Mouse (Mus musculus) heart, embryonic 12.5 days (tissue): ENCODE measurements at regions not wholly inside any gene's neighbourhood (a gene's known extent, or its start where the extent isn't known, plus 50 kb on each side); places are given as distances from the start of the nearest gene placed in this dataset.
A peak's percentile ranks its signal among the peaks of the same experiment; 100 is the strongest.

Source experiments
- ATAC-seq: fragments of 200-750 bp; cut with Nextera tagmentation; 2 replicates; pipeline ENCODE4 v1.8.0; 2017; ENCODE audit warnings: moderate TSS enrichment, moderate library complexity; ENCODE audit not compliant: insufficient number of reproducible peaks, low FRiP score
- H3K27ac ChIP-seq: fragments of 300-500 bp; sonication (generic); 2 replicates; pipeline ENCODE4 v1.5.1; 2016; ENCODE audit warnings: mild to moderate bottlenecking, moderate library complexity; ENCODE audit not compliant: poor library complexity, severe bottlenecking
- H3K27me3 ChIP-seq: fragments of 300-500 bp; sonication (generic); replicated peaks from 2 replicates; pipeline ENCODE4 v1.6.1; 2016; ENCODE audit warnings: mild to moderate bottlenecking, moderate library complexity
- H3K36me3 ChIP-seq: fragments of 300-500 bp; sonication (generic); 2 replicates; pipeline ENCODE4 v1.6.1; 2016; ENCODE audit warnings: mild to moderate bottlenecking, moderate library complexity
- H3K4me1 ChIP-seq: fragments of 300-500 bp; sonication (generic); replicated peaks from 2 replicates; pipeline ENCODE4 v1.6.1; 2016; ENCODE audit warnings: mild to moderate bottlenecking
- H3K4me2 ChIP-seq: fragments of 300-500 bp; sonication (generic); 2 replicates; pipeline ENCODE4 v1.6.1; 2016; ENCODE audit warnings: mild to moderate bottlenecking, moderate library complexity
- H3K4me3 ChIP-seq: fragments of 300-500 bp; sonication (generic); 2 replicates; pipeline ENCODE4 v1.5.1; 2016; ENCODE audit warnings: mild to moderate bottlenecking
- H3K9ac ChIP-seq: fragments of 300-500 bp; sonication (generic); 2 replicates; pipeline ENCODE4 v1.6.1; 2016; ENCODE audit warnings: mild to moderate bottlenecking, moderate library complexity
- H3K9me3 ChIP-seq: fragments of 300-500 bp; sonication (generic); replicated peaks from 2 replicates; pipeline ENCODE4 v1.6.1; 2016; ENCODE audit warnings: mild to moderate bottlenecking, moderate library complexity
- WGBS: fragments of 180-500 bp; shearing (Covaris S2); methylation state at CpG from one replicate; pipeline ENCODE4 v1.1.7; 2016; 5-methylcytosine and 5-hydroxymethylcytosine counted together

DNA sequence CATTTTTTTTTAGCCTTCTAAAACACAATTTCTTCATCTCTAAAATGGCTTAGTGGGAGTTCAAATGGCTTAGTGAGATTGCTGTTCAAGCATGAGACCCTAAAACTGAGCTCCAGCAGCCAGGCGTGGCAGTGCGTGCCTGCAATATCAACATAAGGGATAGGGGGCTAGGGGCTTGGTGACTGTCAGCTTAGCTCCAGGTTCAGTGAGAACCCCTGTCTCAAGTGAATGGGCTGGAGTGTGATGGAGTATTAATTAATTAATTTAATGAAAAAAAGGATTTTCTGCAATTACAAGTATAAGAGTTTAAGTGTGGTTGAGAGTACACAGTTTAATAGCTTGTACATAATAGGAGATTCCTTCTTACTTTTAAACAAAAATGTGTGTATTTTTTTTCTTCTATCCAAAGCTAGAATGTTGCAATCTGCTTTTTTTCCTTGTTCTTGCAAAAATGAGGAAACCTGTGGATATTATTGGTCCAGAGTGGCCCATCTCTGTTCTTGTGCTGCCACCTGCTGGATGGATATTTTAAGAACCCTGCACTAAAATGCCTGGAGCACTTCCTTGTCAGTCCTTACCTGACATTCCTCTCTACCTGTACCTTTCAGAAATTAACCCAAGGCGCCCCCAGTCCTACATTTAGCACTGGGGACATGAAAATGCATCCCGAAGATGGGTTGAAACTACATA lies 54.0 kb upstream of the Usp47 start:
- H3K4me1 ChIP-seq = peaks cover 6% of the 10 kb centered on the region
- no peaks in the 10 kb centered on the region; the same call in 1 of the 2 replicates for H3K9me3 ChIP-seq
- WGBS = 49% methylated on average over 4 of the region's 4 CpGs
- no peak overlapping the region for H3K4me2 ChIP-seq
- H3K36me3 ChIP-seq = no peaks in the 10 kb centered on the region
- ATAC-seq = no peak
- H3K27ac ChIP-seq = no peak overlapping the region
- H3K4me3 ChIP-seq = no peak overlapping the region
- H3K27me3 ChIP-seq = peaks cover 16% of the 10 kb centered on the region; the same call in 1 of the 2 replicates
- H3K9ac ChIP-seq = no peak overlapping the region

DNA sequence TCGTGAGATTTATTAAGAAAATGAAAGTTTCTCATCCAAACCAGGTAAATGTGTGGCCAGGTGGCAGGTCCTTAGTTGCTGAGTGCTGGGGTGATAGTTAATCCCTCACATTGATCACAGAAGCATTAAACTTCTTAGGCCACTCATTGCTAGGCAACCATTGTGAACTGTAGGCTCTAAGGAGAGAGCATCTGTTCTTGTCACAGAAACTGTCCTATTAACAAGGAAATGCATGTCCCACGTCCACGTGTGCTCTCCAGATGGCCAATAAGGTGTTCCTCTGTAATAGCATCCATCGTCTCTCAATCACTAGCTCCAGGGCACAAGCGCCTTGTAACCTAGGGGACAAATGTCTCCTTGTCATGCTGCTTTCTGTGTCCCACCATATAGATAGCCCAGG lies 55.0 kb upstream of the Usp47 start:
- Histone ChIP-seq H3K4me1 (peaks cover 4% of the 10 kb centered on the region; the same call in 1 of the 2 replicates), H3K9me3 (no peaks in the 10 kb centered on the region; the same call in 1 of the 2 replicates), H3K9ac (no peak overlapping the region), H3K4me3 (no peak overlapping the region), H3K36me3 (no peaks in the 10 kb centered on the region), H3K27me3 (peaks cover 16% of the 10 kb centered on the region; the same call in 1 of the 2 replicates), H3K4me2 (no peak overlapping the region), H3K27ac (no peak overlapping the region)
- WGBS = 64% methylated on average over 5 of the region's 5 CpGs
- no peak for ATAC-seq

- Histone ChIP-seq H3K4me3 (no peak overlapping the region), H3K9ac (no peak overlapping the region), H3K36me3 (no peaks in the 10 kb centered on the region), H3K27ac (no peak overlapping the region), H3K9me3 (no peaks in the 10 kb centered on the region; the same call in 1 of the 2 replicates), H3K27me3 (peaks cover 16% of the 10 kb centered on the region; the same call in 1 of the 2 replicates), H3K4me1 (no peaks in the 10 kb centered on the region), H3K4me2 (no peak overlapping the region)
- 75% methylated on average over 3 of the region's 3 CpGs for WGBS
- no peak for ATAC-seq
Observed at GRCm38 (mm10) chr7:111966716-111967115, 56.6 kb upstream of the Usp47 start.

GRCm38 (mm10) chr7:111963969-111964368 lies 59.3 kb upstream of the Usp47 start:
- no peak overlapping the region for H3K4me3 ChIP-seq
- ATAC-seq = no peak
- WGBS = 72% methylated on average over 1 of the region's 1 CpGs

DNA sequence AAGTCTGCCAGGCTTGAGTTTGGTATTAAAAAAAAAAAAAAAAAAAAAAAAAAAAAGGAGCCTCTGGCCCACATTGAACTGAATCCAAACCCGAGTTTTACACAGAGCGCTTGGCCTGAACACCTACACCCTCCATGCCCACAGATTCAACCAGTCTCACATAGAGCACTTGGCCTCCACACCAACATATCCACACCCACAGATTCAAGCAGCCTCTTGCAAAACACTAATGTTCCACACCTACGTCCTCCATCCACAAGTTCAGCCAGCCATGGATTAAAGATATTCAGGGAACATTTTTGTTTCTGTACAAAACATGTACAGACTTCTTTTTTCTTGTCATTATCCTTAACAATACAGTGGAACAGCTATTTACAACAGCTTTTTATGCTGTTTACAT lies 63.3 kb upstream of the Usp47 start:
- Histone ChIP-seq H3K27ac (no peak overlapping the region), H3K27me3 (no peaks in the 10 kb centered on the region), H3K36me3 (no peaks in the 10 kb centered on the region), H3K4me2 (no peak overlapping the region), H3K4me1 (no peaks in the 10 kb centered on the region), H3K4me3 (no peak overlapping the region), H3K9ac (no peak overlapping the region), H3K9me3 (no peaks in the 10 kb centered on the region; the same call in 1 of the 2 replicates)
- WGBS = 78% methylated on average over 3 of the region's 3 CpGs
- no peak for ATAC-seq

More at GRCm38 (mm10) chr7:111963969-111964368, 59.3 kb upstream of the Usp47 start:
- no peak overlapping the region for H3K4me2 ChIP-seq
- H3K4me1 ChIP-seq = no peaks in the 10 kb centered on the region
- no peak overlapping the region for H3K27ac ChIP-seq
- no peaks in the 10 kb centered on the region; the same call in 1 of the 2 replicates for H3K9me3 ChIP-seq
- H3K9ac ChIP-seq = no peak overlapping the region
- H3K36me3 ChIP-seq = no peaks in the 10 kb centered on the region
- H3K27me3 ChIP-seq = peaks cover 16% of the 10 kb centered on the region; the same call in 1 of the 2 replicates

DNA sequence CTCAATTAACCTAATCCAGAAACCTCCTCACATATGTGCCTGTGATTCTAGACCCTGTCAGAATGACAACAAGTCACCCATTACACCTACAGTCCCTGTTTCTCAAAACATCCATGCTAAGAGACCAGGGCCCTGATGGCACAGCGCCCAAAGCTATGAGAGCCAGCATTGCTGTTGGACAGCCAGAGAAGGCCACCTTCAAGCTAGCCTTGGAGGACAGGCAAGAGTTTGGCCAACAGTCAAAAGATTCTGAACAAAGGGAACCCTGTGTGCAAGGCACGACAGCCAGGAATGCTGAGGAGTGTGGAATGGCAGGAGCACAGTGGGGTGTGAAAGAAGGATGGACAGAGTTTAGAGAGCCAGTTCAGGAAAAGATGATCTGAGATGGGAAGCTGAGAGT lies 66.6 kb upstream of the Usp47 start:
- H3K4me1 ChIP-seq = no peaks in the 10 kb centered on the region
- H3K36me3 ChIP-seq = no peaks in the 10 kb centered on the region
- no peak overlapping the region for H3K4me2 ChIP-seq
- no peaks in the 10 kb centered on the region for H3K9me3 ChIP-seq
- H3K4me3 ChIP-seq = no peak overlapping the region
- WGBS = 67% methylated on average over 2 of the region's 2 CpGs
- H3K27ac ChIP-seq = no peak overlapping the region
- H3K9ac ChIP-seq = no peak overlapping the region
- no peak for ATAC-seq
- no peaks in the 10 kb centered on the region for H3K27me3 ChIP-seq

- Histone ChIP-seq H3K27me3 (no peaks in the 10 kb centered on the region), H3K9ac (no peak overlapping the region), H3K4me2 (no peak overlapping the region), H3K4me3 (no peak overlapping the region), H3K4me1 (peaks cover 4% of the 10 kb centered on the region; the same call in 1 of the 2 replicates), H3K9me3 (no peaks in the 10 kb centered on the region), H3K36me3 (no peaks in the 10 kb centered on the region), H3K27ac (no peak overlapping the region)
- no peak for ATAC-seq
- WGBS = 75% methylated on average over 4 of the region's 4 CpGs
Observed at GRCm38 (mm10) chr7:111939631-111940030, 83.7 kb upstream of the Usp47 start.

DNA sequence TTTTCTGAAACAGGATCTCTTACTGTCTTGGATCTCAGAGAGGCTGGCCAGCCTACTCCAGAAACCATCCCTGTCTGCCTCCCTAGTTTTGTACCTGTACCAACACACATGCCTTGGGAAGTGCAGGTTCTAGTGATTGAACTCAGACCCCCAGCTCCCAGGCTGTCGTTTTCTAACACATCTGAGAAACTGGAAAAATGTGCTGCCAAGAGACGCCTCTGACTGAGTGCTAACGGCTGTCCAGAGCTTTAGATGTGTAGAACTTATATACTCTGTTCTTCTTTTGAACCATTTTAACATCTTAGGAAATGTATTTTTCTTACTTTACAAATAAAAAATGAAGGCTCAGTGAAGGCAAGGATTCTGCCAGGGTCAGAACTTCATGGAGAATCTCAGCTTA lies 85.8 kb upstream of the Usp47 start:
- Histone ChIP-seq H3K9me3 (no peaks in the 10 kb centered on the region), H3K9ac (no peak overlapping the region), H3K27me3 (no peaks in the 10 kb centered on the region), H3K4me1 (peaks cover 8% of the 10 kb centered on the region; the same call in 1 of the 2 replicates), H3K4me3 (no peak overlapping the region), H3K36me3 (no peaks in the 10 kb centered on the region), H3K27ac (no peak overlapping the region), H3K4me2 (no peak overlapping the region)
- no peak for ATAC-seq
- 72% methylated on average over 3 of the region's 3 CpGs for WGBS

DNA sequence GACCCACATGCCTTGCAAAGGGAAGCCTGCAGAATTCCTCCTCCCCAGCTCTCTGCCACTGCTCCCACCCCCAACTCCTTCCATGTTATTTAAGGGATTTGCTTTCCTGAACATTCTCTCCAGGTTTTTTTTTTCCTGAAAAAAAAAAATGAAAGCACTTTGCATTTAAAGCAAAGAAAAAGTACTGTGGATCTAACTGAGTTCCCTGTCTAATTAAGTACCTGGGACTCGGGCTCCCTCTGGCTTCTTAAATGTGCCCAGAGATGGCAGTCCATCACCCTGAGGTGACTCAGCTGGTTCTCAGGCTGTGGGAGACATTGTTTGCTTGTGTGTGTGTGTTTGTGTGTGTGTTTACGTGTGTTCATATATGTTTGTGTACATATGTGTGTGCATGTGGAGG lies 86.2 kb upstream of the Usp47 start:
- no peaks in the 10 kb centered on the region for H3K36me3 ChIP-seq
- ATAC-seq = no peak
- H3K27me3 ChIP-seq = no peaks in the 10 kb centered on the region
- peaks cover 12% of the 10 kb centered on the region; the same call in 1 of the 2 replicates for H3K4me1 ChIP-seq
- H3K4me3 ChIP-seq = no peak overlapping the region
- H3K4me2 ChIP-seq = no peak overlapping the region
- no peak overlapping the region for H3K27ac ChIP-seq
- H3K9me3 ChIP-seq = no peaks in the 10 kb centered on the region
- 76% methylated on average over 2 of the region's 2 CpGs for WGBS
- no peak overlapping the region for H3K9ac ChIP-seq

DNA sequence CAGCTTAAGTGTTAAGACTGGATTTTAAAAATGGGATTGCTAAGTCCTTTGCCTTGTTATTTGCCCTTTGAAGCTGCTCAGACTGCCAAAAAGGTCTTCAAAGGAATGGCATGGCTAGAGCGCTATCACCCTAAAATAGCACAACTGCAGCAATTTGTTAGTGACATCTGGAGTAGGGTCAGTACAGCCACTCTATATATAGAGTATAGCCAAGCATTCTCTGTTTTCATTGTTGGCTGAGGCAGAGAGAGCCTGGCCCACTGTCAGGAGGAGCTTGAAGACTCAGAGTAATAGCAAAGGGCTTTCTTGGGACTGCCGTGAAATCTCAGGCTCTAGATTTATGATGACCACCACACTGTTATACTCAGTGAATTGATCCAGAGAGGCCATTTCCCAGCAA lies 90.6 kb upstream of the Usp47 start:
- Histone ChIP-seq H3K4me2 (no peak overlapping the region), H3K4me1 (peaks cover 8% of the 10 kb centered on the region; the same call in 1 of the 2 replicates), H3K9me3 (no peaks in the 10 kb centered on the region), H3K27ac (peak overlapping the region; percentile 48), H3K36me3 (no peaks in the 10 kb centered on the region), H3K4me3 (no peak overlapping the region), H3K27me3 (no peaks in the 10 kb centered on the region), H3K9ac (no peak overlapping the region)
- peak; percentile 22; the same call in 1 of the 2 replicates for ATAC-seq
- 56% methylated on average over 2 of the region's 2 CpGs for WGBS

GRCm38 (mm10) chr7:111919961-111920360 lies 103.3 kb upstream of the Usp47 start:
- Histone ChIP-seq H3K27ac (no peak overlapping the region), H3K9me3 (no peaks in the 10 kb centered on the region), H3K4me3 (no peak overlapping the region), H3K36me3 (no peaks in the 10 kb centered on the region), H3K4me2 (no peak overlapping the region), H3K27me3 (no peaks in the 10 kb centered on the region), H3K9ac (no peak overlapping the region), H3K4me1 (no peaks in the 10 kb centered on the region)
- WGBS = 83% methylated on average over 1 of the region's 1 CpGs
- ATAC-seq = no peak
